Mouse (Mus musculus) kidney, adult 2 months (tissue): ENCODE measurements around the gene Fam192a.

Source experiments
- CTCF ChIP-seq: fragments of 200-500 bp; conservative IDR thresholded peaks from 2 replicates; pipeline ENCODE4 v1.5.1; 2011; ENCODE audit warnings: low read depth, mild to moderate bottlenecking, control low read depth, low read length, moderate library complexity, mixed read lengths; ENCODE audit not compliant: insufficient read depth, insufficient read length
- POLR2A ChIP-seq: fragments of 200-500 bp; IDR thresholded peaks from one replicate; pipeline ENCODE4 v1.6.1; 2011; ENCODE audit warnings: low read depth, low read length, control low read depth

DNA sequence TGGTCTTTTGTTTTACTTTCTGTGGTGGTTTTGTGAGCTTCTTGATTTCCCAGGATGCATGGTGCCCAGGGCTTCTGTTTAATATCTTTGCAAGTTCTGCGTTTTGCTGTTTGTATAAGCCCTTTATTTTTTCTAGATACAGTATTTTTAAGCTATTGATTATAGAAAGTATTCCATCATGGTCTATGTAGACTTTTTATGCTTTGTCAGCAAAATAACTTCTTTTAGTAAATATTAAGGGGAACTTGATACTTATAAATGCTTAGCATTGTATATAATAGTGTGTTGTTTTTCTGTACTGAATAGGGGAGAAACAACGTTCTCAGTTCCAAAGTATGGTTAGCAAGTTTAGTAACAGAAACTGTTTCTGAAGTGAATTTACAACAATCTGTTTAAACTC, 2.2 kb upstream of the Fam192a start:
- TF ChIP-seq CTCF (no peak), POLR2A (no peak)
